Mouse (Mus musculus) MEL (cell line): ENCODE data around the gene Hmgb4.

ENCODE experiments used
- CHD1 ChIP-seq: IDR thresholded peaks from 2 replicates; pipeline ENCODE4 v1.6.1; 2012; ENCODE audit warnings: low read depth, mild to moderate bottlenecking, inconsistent platforms, low read length, improper control_type of control experiment
- CTCF ChIP-seq, 3 experiments: IDR thresholded peaks in 2 of 3; conservative IDR thresholded peaks in 1 of 3; 2 replicates each; pipeline ENCODE4 v1.5.1; 2011 to 2012; ENCODE audit warnings: low read length in 3 of 3, low read depth in 2 of 3, mild to moderate bottlenecking in 2 of 3, improper control_type of control experiment in 1 of 3, inconsistent platforms in 1 of 3, mixed read lengths in 1 of 3, moderate library complexity in 1 of 3; ENCODE audit not compliant: control insufficient read depth in 1 of 3, insufficient read depth in 1 of 3, poor library complexity in 1 of 3, severe bottlenecking in 1 of 3
- GATA1 ChIP-seq: IDR thresholded peaks from 2 replicates; pipeline ENCODE4 v1.6.1; 2011; ENCODE audit warnings: low read depth, low read length, improper control_type of control experiment
- KAT2A ChIP-seq: conservative IDR thresholded peaks from 2 replicates; pipeline ENCODE4 v1.6.1; 2012; ENCODE audit warnings: low read depth, low read length, improper control_type of control experiment, inconsistent platforms
- MAFK ChIP-seq: IDR thresholded peaks from 2 replicates; pipeline ENCODE4 v1.6.1; 2011; ENCODE audit warnings: low read depth, mild to moderate bottlenecking, low read length, improper control_type of control experiment, borderline replicate concordance
- MEF2A ChIP-seq: IDR thresholded peaks from 2 replicates; pipeline ENCODE4 v1.6.1; 2014; ENCODE audit warnings: low read depth, mild to moderate bottlenecking, inconsistent platforms, low read length, improper control_type of control experiment; ENCODE audit not compliant: poor library complexity, insufficient replicate concordance, severe bottlenecking; ENCODE audit errors: extremely low read depth
- MYB ChIP-seq: IDR thresholded peaks from 2 replicates; pipeline ENCODE4 v1.6.1; 2011; ENCODE audit warnings: mild to moderate bottlenecking, low read depth, low read length, improper control_type of control experiment
- NELFE ChIP-seq: IDR thresholded peaks from 2 replicates; pipeline ENCODE4 v1.6.1; 2011; ENCODE audit warnings: low read depth, low read length, improper control_type of control experiment
- POLR2A ChIP-seq, 2 experiments: IDR thresholded peaks; 2 replicates each; pipeline ENCODE4 v1.6.1; 2011 to 2012; ENCODE audit warnings: low read length in 2 of 2, mild to moderate bottlenecking in 2 of 2, control low read depth in 1 of 2, improper control_type of control experiment in 1 of 2, low read depth in 1 of 2, moderate library complexity in 1 of 2; ENCODE audit not compliant: control insufficient read depth in 1 of 2, insufficient read depth in 1 of 2, poor library complexity in 1 of 2
- SMC3 ChIP-seq: IDR thresholded peaks from 2 replicates; pipeline ENCODE4 v1.6.1; 2011; ENCODE audit warnings: low read depth, low read length, improper control_type of control experiment
- USF1 ChIP-seq: IDR thresholded peaks from 2 replicates; pipeline ENCODE4 v1.6.1; 2014; ENCODE audit warnings: low read depth, mild to moderate bottlenecking, inconsistent platforms, low read length, improper control_type of control experiment, moderate library complexity

DNA sequence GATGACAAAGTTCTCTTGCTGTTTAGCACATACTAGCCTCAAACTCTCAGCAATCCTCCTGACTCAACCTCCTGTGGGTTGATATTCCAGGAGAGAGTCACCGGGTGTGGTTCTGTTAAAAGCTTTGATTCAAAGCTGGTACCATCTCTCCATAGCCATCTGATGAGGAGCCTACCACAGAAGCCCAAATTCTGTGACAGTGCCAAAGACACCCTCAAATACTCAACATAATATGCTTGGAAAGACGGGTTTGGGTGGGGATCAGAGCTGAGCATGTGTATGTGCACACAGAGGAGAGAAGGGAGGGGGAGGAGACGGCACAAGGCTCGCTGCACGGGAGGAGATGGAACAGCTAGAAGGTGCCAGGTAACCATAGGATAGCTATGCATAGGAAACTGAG is 14.4 kb upstream of the Hmgb4 start:
- no peak for TF ChIP-seq CHD1
- no peak for TF ChIP-seq MAFK
- TF ChIP-seq POLR2A (IDR thresholded peaks at IDR 0.05; ENCODE audit: control insufficient read depth in 1 of 2, insufficient read depth in 1 of 2, low read depth in 1 of 2, low read length in 2 of 2, poor library complexity in 1 of 2): no peak
- no peak for TF ChIP-seq SMC3
- no peak for TF ChIP-seq MYB
- no peak for TF ChIP-seq NELFE
- no peak for TF ChIP-seq KAT2A
- TF ChIP-seq CTCF (IDR thresholded peaks at IDR 0.05 in 2 of 3, conservative IDR thresholded peaks at IDR 0.05 in 1 of 3; ENCODE audit: control insufficient read depth in 1 of 3, insufficient read depth in 1 of 3, low read depth in 2 of 3, low read length in 3 of 3, poor library complexity in 1 of 3, severe bottlenecking in 1 of 3): no peak
- TF ChIP-seq USF1: no peak
- no peak for TF ChIP-seq MEF2A
- no peak for TF ChIP-seq GATA1
